Mouse (Mus musculus) kidney, embryonic 15.5 days (tissue): Measurements from ENCODE around the gene Npsr1. TPM values are rescaled to one million over a fixed set of nuclear protein-coding genes. Genes with fewer than 3 reads are reported as not detected.

ENCODE experiments used
- ATAC-seq: fragments of 200-750 bp; cut with Nextera tagmentation; replicated peaks from 2 replicates; pipeline ENCODE4 v1.8.0; 2017; ENCODE audit warnings: moderate TSS enrichment; ENCODE audit not compliant: low FRiP score
- H3K27ac ChIP-seq: fragments of 300-500 bp; sonication (generic); 2 replicates; pipeline ENCODE4 v1.5.1; 2015; ENCODE audit warnings: mild to moderate bottlenecking, inconsistent platforms
- H3K27me3 ChIP-seq: fragments of 300-500 bp; sonication (generic); 2 replicates; pipeline ENCODE4 v1.6.1; 2015; ENCODE audit warnings: inconsistent platforms
- H3K36me3 ChIP-seq: fragments of 300-500 bp; sonication (generic); 2 replicates; pipeline ENCODE4 v1.6.1; 2015; ENCODE audit warnings: inconsistent platforms
- H3K4me1 ChIP-seq: fragments of 300-500 bp; sonication (generic); 2 replicates; pipeline ENCODE4 v1.6.1; 2015; ENCODE audit warnings: inconsistent platforms
- H3K4me2 ChIP-seq: fragments of 300-500 bp; sonication (generic); 2 replicates; pipeline ENCODE4 v1.6.1; 2015; ENCODE audit warnings: moderate library complexity, mild to moderate bottlenecking, inconsistent platforms
- H3K4me3 ChIP-seq: fragments of 300-500 bp; sonication (generic); replicated peaks from 2 replicates; pipeline ENCODE4 v1.5.1; 2015; ENCODE audit warnings: mild to moderate bottlenecking, inconsistent platforms
- H3K9ac ChIP-seq: fragments of 300-500 bp; sonication (generic); 2 replicates; pipeline ENCODE4 v1.6.1; 2015; ENCODE audit warnings: mild to moderate bottlenecking, inconsistent platforms
- H3K9me3 ChIP-seq: fragments of 300-500 bp; sonication (generic); replicated peaks from 2 replicates; pipeline ENCODE4 v1.6.1; 2016; ENCODE audit warnings: inconsistent platforms
- WGBS: fragments of 180-500 bp; shearing (Covaris S2); methylation state at CpG from one replicate; pipeline ENCODE4 v1.1.7; 2015; ENCODE audit warnings: mixed read lengths; 5-methylcytosine and 5-hydroxymethylcytosine counted together
- polyA plus RNA-seq: library from polyadenylated mRNA; unstranded; fragments of >200 nt; fragmentation: Nextera tagmentation; extraction: Ambion mirVana; gene quantifications from 2 replicates; pipeline ENCODE4 v1.2.1, GENCODE M21; 2015

The Npsr1 gene
- polyA plus RNA-seq, 1 experiment from 2014 or later = 0.34 TPM

DNA sequence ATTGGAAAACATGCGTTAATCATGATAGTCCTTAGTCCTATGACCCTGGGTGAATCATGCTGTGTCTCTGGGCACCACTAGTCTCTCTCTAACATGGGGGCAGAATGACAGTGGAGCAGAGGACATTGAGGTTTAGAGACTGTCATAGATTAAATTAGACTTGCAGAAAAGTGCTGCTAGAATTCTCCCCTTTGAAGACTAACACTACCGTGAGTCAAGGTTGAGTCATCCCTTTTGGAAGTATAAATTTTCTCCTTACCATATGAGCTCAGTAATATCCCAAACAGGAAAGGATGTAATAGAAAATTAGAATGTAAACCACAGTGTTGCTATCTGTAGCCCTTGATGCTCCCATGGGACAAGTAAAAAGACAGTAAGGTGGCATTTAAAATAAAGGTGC is 218.0 kb downstream of the Npsr1 start:
- no peak overlapping the region for H3K9ac ChIP-seq
- 91% methylated on average over 2 of the region's 2 CpGs for WGBS

DNA sequence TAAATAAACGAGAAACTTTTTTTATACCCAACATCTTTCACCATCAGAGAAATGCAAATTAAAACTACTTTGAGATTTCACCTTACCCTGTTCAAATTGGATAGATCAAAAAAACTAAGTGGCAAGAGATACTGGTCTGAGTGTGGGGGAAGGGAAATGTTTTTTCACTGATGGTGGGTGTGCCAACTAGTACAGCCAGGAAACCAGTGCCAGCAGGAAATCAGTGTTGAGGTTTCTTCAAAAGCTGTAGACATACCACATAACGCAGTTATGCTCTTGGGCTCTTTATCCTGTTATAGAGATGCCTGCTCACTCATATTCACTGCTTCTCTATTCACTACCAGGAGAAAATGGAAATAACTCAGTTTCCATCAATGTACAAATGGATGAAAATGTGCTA is 233.9 kb downstream of the Npsr1 start:
- Histone ChIP-seq H3K9ac (no peak overlapping the region), H3K9me3 (no peaks in the 10 kb centered on the region), H3K4me3 (no peak overlapping the region), H3K27me3 (no peaks in the 10 kb centered on the region), H3K27ac (no peak overlapping the region), H3K36me3 (no peaks in the 10 kb centered on the region), H3K4me1 (no peaks in the 10 kb centered on the region), H3K4me2 (no peak overlapping the region)
- WGBS = 76% methylated on average over 2 of the region's 2 CpGs
- ATAC-seq = no peak

More for the DNA sequence above, 218.0 kb downstream of the Npsr1 start:
- H3K36me3 ChIP-seq = no peaks in the 10 kb centered on the region
- H3K27ac ChIP-seq = no peak overlapping the region
- H3K4me1 ChIP-seq = no peaks in the 10 kb centered on the region
- no peaks in the 10 kb centered on the region for H3K9me3 ChIP-seq
- ATAC-seq = no peak
- H3K4me3 ChIP-seq = no peak overlapping the region
- H3K4me2 ChIP-seq = no peak overlapping the region
- H3K27me3 ChIP-seq = no peaks in the 10 kb centered on the region

DNA sequence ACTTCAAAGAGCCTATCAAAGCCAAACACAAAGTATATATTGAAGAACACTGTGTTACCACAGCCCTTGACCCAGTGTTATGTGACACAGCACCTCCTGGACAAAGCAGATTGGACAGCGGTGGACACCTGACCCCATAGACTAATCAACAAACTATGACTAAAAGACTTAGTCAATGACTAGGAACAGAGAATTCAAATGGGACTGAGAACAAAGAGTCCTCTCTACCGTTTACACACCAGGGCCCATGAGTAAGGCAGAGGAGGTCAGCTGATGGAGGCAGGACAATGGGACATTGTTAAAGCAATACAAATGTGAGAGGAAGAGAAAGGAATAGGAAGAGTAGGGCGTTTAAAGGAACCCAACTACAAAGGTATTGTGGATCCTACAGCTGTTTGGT is 243.5 kb downstream of the Npsr1 start:
- H3K4me3 ChIP-seq = no peak overlapping the region
- 66% methylated on average over 3 of the region's 3 CpGs for WGBS
- no peak overlapping the region for H3K9ac ChIP-seq
- no peaks in the 10 kb centered on the region for H3K27me3 ChIP-seq
- H3K4me1 ChIP-seq = no peaks in the 10 kb centered on the region
- no peak overlapping the region for H3K4me2 ChIP-seq
- H3K27ac ChIP-seq = no peak overlapping the region
- H3K9me3 ChIP-seq = no peaks in the 10 kb centered on the region
- H3K36me3 ChIP-seq = no peaks in the 10 kb centered on the region
- ATAC-seq = no peak

DNA sequence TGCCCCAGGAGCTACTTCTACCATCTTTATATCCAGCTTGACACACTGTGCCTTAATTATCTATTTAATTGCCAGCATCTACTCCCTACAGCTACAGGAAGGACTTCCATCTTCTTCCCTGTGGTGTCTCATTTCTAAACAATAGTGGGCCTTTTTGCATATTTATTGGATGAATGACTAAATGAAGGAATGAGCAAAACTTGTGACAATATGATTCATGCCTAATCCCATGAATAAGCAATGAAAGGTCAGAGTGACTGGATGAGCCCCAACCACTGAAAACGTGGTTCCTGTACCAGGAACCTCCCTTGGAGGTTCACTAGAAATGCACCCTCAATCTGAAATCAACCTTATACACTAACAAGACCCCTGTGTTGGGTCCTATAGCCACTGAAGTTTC is 249.2 kb downstream of the Npsr1 start:
- WGBS = 35% methylated on average over 1 of the region's 1 CpGs
- Histone ChIP-seq H3K27me3 (no peaks in the 10 kb centered on the region), H3K4me2 (no peak overlapping the region), H3K9me3 (no peaks in the 10 kb centered on the region), H3K4me3 (no peak overlapping the region), H3K36me3 (no peaks in the 10 kb centered on the region), H3K4me1 (no peaks in the 10 kb centered on the region), H3K9ac (no peak overlapping the region), H3K27ac (no peak overlapping the region)
- ATAC-seq = no peak

DNA sequence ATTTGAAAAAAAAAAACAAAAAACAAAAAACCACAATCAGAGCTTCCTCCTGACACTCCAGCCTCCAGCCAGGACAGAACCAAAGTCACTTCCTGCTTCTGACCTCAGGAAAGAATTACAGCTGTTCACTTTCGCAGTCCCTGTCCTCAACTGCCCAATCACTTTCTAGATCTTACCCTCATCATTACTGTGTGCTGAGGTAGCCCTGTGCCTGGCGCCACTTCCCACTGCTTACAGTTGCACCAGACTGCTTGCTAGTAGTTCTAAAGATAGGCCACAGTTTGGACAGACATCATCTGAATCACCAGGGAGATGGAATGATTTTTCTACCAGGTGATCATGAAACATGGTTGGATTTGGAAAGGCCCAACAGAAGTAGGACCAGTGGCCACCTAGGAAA is 251.7 kb downstream of the Npsr1 start:
- no peak overlapping the region for H3K27ac ChIP-seq
- no peak overlapping the region for H3K9ac ChIP-seq
- no peaks in the 10 kb centered on the region for H3K9me3 ChIP-seq
- no peaks in the 10 kb centered on the region for H3K4me1 ChIP-seq
- H3K36me3 ChIP-seq = no peaks in the 10 kb centered on the region
- no peak overlapping the region for H3K4me3 ChIP-seq
- no peaks in the 10 kb centered on the region for H3K27me3 ChIP-seq
- no peak for ATAC-seq
- H3K4me2 ChIP-seq = no peak overlapping the region
- WGBS = 78% methylated on average over 2 of the region's 2 CpGs

DNA sequence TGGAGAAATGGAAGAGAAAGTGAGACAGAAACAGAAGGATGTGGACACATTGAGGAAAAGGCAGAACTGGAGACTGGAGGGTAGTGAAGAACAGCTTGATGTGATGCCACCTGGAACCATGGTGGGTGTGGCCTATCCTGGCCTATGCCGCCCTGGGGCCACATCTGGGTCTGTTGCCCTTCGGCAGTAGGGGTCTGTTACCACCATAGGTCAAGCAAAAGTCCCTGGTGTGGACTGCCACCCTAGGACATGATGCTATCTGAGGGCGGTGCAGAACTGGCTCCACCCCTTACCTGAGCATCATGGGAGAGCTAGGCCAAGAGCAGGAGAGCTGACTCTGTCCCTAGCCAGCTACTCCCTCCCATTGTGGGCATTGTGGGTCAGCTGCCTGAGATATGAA is 253.6 kb downstream of the Npsr1 start:
- WGBS = 84% methylated on average over 3 of the region's 3 CpGs
- no peak for ATAC-seq

More for the DNA sequence above, 253.6 kb downstream of the Npsr1 start:
- H3K4me1 ChIP-seq = no peaks in the 10 kb centered on the region
- no peaks in the 10 kb centered on the region for H3K36me3 ChIP-seq
- no peaks in the 10 kb centered on the region for H3K9me3 ChIP-seq
- H3K4me3 ChIP-seq = no peak overlapping the region
- H3K27ac ChIP-seq = no peak overlapping the region
- no peak overlapping the region for H3K4me2 ChIP-seq
- no peak overlapping the region for H3K9ac ChIP-seq
- no peaks in the 10 kb centered on the region for H3K27me3 ChIP-seq
